Mouse (Mus musculus): Measurements from ENCODE around the gene Fbxo44.

GRCm38 (mm10) chr4:148104146-148104545 is 56.1 kb downstream of the Fbxo44 start:
- TF ChIP-seq POLR2A (IDR thresholded peaks at IDR 0.05; ENCODE audit: insufficient read depth, low read length) (no peak), EP300 (IDR thresholded peaks at IDR 0.05; ENCODE audit: insufficient read depth, low read depth, low read length) (no peak), CTCF (IDR thresholded peaks at IDR 0.05; ENCODE audit: low read depth, low read length) (no peak)

Measured in ES-Bruce4 (cell line).